Mouse (Mus musculus): ENCODE measurements around the gene Larp1. TPM values are rescaled to one million over a fixed set of nuclear protein-coding genes. Genes with fewer than 3 reads are reported as not detected.
A peak's percentile ranks its signal among the peaks of the same experiment; 100 is the strongest.

Larp1 gene
- polyA plus RNA-seq, 1 experiment from 2014 or later: 17.5 TPM

DNA sequence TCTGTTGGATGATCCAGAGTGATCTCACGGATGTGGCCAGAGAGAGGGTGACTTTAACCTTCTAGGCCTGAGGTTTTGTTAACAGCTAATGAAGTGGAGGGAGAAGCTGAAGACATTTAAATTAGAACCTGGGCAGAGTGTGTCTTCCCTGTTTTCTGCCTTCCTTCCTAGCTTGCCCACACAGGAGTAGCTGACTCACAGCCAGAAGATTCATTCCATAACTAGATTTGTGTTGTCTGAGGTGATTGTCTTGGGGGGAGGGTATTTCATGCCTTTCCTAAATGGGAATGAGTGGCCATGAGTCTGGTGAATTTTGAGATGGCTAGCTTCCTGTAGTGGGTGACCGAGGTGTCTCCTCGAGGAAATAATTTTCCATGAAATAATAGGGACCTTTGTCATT, 7.5 kb downstream of the Larp1 start:
- ATAC-seq (ENCODE audit: insufficient number of reproducible peaks, insufficient read depth, low FRiP score, low TSS enrichment): no peak
- H3K9ac ChIP-seq: no peak overlapping the region
- 56% methylated on average over 3 of the region's 3 CpGs for WGBS
- no peak overlapping the region for H3K4me3 ChIP-seq
- H3K4me1 ChIP-seq: peaks cover 40% of the 10 kb centered on the region
- H3K36me3 ChIP-seq: no peaks in the 10 kb centered on the region
- H3K4me2 ChIP-seq (replicated peaks): peak overlapping the region; percentile 3; the same call in 1 of the 2 replicates
- no peaks in the 10 kb centered on the region for H3K27me3 ChIP-seq
- H3K27ac ChIP-seq: 0 out of 2 replicates have a peak overlapping the region, but pooled peaks have one; percentile 6
- H3K9me3 ChIP-seq: no peaks in the 10 kb centered on the region

DNA sequence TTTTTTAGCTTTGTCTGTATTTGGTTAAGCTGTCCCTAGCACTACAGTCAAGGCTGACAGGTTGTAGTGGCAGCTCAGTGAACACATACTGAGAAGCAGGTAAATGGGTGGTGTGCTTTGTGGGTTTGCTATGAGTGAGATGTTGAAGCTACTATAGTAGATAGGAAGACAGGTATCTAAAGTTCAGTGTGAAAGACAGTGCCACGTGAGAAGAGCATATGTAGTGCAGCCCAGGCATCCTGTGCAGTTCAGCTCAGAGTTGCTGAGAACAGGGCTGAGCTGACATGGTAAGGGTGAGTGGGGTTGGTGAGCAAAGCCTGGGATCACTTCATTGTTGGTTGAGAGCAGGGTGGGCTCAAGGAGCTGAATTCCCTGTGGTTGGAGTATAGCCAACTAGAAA, 8.6 kb downstream of the Larp1 start:
- Histone ChIP-seq H3K4me1 (peaks cover 45% of the 10 kb centered on the region), H3K27me3 (no peaks in the 10 kb centered on the region), H3K4me3 (no peak overlapping the region), H3K9me3 (no peaks in the 10 kb centered on the region), H3K9ac (no peak overlapping the region), H3K4me2 (replicated peaks) (no peak overlapping the region), H3K27ac (0 out of 2 replicates have a peak overlapping the region, but pooled peaks have one; percentile 8), H3K36me3 (no peaks in the 10 kb centered on the region)
- ATAC-seq (ENCODE audit: insufficient number of reproducible peaks, insufficient read depth, low FRiP score, low TSS enrichment): 0 out of 2 replicates have a peak, but pooled peaks have one; percentile 22
- 74% methylated on average over 1 of the region's 1 CpGs for WGBS

DNA sequence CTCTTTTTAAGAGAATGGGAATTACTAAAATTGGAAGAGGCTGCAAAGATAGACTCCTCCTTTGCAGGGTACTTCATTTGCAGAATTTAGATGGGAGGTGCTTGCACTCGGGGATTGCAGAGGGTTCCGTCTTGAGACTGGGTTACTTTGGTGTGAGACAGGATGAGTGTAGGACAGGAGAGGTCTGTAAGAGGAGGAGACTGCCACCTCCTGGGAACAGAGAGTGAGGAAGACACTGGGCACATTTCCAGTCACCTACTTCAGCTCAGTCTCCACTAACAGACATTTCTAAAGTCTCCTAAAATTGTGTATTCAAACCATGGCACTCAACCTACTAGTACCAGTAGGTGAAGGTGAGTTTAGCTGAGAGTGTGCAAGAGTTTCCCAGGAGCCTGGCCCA, 9.4 kb downstream of the Larp1 start:
- H3K27ac ChIP-seq: no peak overlapping the region
- H3K4me2 ChIP-seq (replicated peaks): no peak overlapping the region
- H3K9ac ChIP-seq: no peak overlapping the region
- peaks cover 45% of the 10 kb centered on the region for H3K4me1 ChIP-seq
- no peak for ATAC-seq (ENCODE audit: insufficient number of reproducible peaks, insufficient read depth, low FRiP score, low TSS enrichment)
- no peaks in the 10 kb centered on the region for H3K36me3 ChIP-seq
- no peaks in the 10 kb centered on the region for H3K9me3 ChIP-seq
- WGBS: 88% methylated on average over 2 of the region's 2 CpGs
- H3K27me3 ChIP-seq: no peaks in the 10 kb centered on the region
- no peak overlapping the region for H3K4me3 ChIP-seq

DNA sequence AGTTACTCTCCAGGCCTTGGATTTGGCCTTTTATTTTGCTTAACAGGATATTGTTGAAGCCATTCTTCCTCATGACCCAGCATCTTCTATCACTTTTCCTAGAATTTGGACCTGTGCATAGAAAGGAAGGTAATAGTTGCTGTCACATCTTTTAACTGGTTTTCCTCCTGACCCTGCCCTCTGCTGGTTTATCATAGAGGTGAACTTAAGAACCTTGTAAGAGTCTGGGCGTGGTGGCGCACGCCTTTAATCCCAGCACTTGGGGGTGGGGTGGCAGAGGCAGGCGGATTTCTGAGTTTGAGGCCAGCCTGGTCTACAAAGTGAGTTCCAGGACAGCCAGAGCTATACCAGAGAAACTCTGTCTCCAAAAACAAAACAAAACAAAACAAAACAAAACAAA, 9.8 kb downstream of the Larp1 start:
- Histone ChIP-seq H3K4me1 (peaks cover 45% of the 10 kb centered on the region), H3K27me3 (no peaks in the 10 kb centered on the region), H3K27ac (no peak overlapping the region), H3K9me3 (no peaks in the 10 kb centered on the region), H3K36me3 (no peaks in the 10 kb centered on the region), H3K4me2 (replicated peaks) (no peak overlapping the region), H3K9ac (no peak overlapping the region), H3K4me3 (no peak overlapping the region)
- no peak for ATAC-seq (ENCODE audit: insufficient number of reproducible peaks, insufficient read depth, low FRiP score, low TSS enrichment)
- 92% methylated on average over 4 of the region's 4 CpGs for WGBS

DNA sequence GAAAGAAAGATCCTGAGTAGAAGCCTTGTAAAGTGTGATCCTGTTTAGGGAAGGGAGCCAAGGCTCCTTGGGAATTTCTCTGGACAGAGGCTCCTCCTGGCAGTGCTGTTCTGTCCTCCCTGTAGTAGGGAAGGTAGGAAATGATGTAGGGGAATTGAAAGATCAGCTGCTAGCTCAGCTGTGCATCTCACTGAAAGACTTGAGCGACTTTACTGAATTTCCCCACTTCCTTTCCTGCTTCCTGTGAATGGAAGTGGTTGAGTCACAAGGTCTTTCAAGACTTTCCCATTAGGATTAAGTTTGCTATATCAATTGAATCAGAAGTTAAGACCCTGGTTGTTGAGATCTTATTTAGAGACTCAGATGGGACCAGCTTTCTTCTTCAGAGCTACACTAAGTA, 12.2 kb downstream of the Larp1 start:
- H3K9ac ChIP-seq: no peak overlapping the region
- WGBS: 64% methylated on average over 1 of the region's 1 CpGs
- peaks cover 42% of the 10 kb centered on the region for H3K4me1 ChIP-seq
- no peaks in the 10 kb centered on the region for H3K36me3 ChIP-seq
- no peak overlapping the region for H3K4me3 ChIP-seq
- no peaks in the 10 kb centered on the region for H3K27me3 ChIP-seq
- no peak for ATAC-seq (ENCODE audit: insufficient number of reproducible peaks, insufficient read depth, low FRiP score, low TSS enrichment)
- H3K27ac ChIP-seq: peak overlapping the region; percentile 52; the same call in 1 of the 2 replicates
- H3K4me2 ChIP-seq (replicated peaks): no peak overlapping the region
- H3K9me3 ChIP-seq: no peaks in the 10 kb centered on the region

DNA sequence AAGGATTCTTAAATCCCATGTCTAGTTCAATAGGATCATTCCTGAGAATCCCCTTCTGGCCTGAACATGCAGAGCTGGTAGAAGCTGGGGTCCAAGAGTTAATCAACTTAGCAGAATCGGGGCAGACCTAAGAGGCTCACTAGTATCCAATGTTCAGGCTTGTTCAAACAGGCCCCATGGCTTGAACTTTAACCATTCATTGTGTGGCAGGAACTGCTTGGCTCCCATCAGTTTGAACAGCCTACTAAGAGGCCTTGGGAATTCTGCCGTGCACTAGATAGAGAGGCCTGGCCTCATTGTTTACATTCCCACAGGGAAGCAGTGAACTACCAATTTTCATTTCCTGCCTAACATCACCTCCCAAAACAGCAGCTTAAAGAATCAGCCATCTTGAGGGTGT, 12.8 kb downstream of the Larp1 start:
- 29% methylated on average over 2 of the region's 2 CpGs for WGBS
- no peak for ATAC-seq (ENCODE audit: insufficient number of reproducible peaks, insufficient read depth, low FRiP score, low TSS enrichment)
- no peaks in the 10 kb centered on the region for H3K9me3 ChIP-seq
- H3K27ac ChIP-seq: no peak overlapping the region
- no peak overlapping the region for H3K4me2 ChIP-seq (replicated peaks)
- H3K4me1 ChIP-seq: peaks cover 37% of the 10 kb centered on the region
- no peaks in the 10 kb centered on the region for H3K36me3 ChIP-seq
- H3K4me3 ChIP-seq: no peak overlapping the region
- H3K27me3 ChIP-seq: no peaks in the 10 kb centered on the region
- H3K9ac ChIP-seq: no peak overlapping the region

DNA sequence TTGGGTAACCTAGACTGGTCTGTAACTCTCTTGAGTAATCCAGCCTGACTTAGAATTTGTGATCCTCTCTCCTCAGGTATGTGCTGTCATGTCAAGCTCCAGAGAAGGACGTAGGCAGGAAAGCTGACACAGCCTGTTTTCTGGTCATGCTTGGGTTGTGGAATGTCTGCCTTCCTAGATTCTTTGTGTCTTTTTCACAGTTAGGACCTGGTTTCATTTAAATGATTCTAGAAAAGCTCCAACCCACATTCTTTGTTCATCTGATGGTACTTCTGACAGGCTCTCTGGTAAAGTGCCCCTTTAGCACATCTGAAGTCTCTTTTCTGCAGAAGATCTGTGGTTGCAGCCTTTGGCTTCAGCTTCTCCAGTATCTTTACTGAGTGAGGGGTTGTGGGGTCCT, 15.4 kb downstream of the Larp1 start:
- H3K27me3 ChIP-seq: no peaks in the 10 kb centered on the region
- no peaks in the 10 kb centered on the region for H3K36me3 ChIP-seq
- no peak overlapping the region for H3K9ac ChIP-seq
- no peak overlapping the region for H3K27ac ChIP-seq
- H3K4me1 ChIP-seq: peaks cover 21% of the 10 kb centered on the region
- no peak for ATAC-seq (ENCODE audit: insufficient number of reproducible peaks, insufficient read depth, low FRiP score, low TSS enrichment)
- H3K4me2 ChIP-seq (replicated peaks): no peak overlapping the region
- no peak overlapping the region for H3K4me3 ChIP-seq
- no peaks in the 10 kb centered on the region for H3K9me3 ChIP-seq
- WGBS: 63% methylated on average over 1 of the region's 1 CpGs

DNA sequence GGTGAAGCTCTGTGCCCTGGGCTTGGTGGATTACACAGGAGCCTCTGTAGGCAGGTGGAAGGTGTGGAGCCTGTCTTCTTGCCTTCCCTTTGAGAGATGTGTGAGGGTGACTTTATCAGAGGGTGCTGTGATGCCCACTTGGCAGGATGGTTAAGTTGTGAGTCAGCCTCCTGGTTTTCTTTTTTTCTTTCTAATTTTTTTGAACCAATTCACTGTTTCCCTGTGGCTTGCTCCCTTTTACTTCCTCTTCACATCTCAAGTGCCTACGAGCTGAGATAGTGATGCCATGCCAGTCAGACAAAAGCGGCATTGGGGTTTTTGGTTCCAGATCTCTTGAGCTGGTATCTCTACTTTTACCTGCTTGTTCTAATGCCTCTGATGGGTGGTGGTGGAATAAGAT, 15.8 kb downstream of the Larp1 start:
- no peak overlapping the region for H3K9ac ChIP-seq
- H3K4me1 ChIP-seq: peaks cover 21% of the 10 kb centered on the region
- no peaks in the 10 kb centered on the region for H3K27me3 ChIP-seq
- no peaks in the 10 kb centered on the region for H3K9me3 ChIP-seq
- H3K36me3 ChIP-seq: no peaks in the 10 kb centered on the region
- no peak for ATAC-seq (ENCODE audit: insufficient number of reproducible peaks, insufficient read depth, low FRiP score, low TSS enrichment)
- H3K4me2 ChIP-seq (replicated peaks): no peak overlapping the region
- WGBS: 91% methylated on average over 2 of the region's 2 CpGs
- H3K27ac ChIP-seq: no peak overlapping the region
- no peak overlapping the region for H3K4me3 ChIP-seq

DNA sequence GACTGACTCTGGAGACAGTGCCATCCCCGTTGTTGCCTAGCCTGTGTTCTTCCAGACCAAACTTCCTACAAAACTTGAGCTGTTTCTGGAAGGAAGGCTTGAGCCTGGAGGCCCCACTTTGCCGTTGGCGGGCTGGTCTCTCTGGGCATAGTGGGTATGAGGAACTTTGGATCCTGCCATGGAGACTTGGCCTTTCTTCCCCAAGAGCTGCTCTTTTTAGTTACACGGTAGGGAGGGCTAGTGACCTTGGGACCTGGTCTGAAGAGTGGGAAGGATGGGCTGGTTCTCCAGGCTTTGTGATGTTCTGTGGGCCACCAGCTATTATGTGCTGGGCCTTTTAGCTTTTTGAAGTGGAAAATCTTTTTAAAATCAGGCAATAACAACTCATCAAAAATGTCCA, 17.0 kb downstream of the Larp1 start:
- no peak for ATAC-seq (ENCODE audit: insufficient number of reproducible peaks, insufficient read depth, low FRiP score, low TSS enrichment)
- H3K9me3 ChIP-seq: no peaks in the 10 kb centered on the region
- peaks cover 18% of the 10 kb centered on the region for H3K4me1 ChIP-seq
- H3K27me3 ChIP-seq: no peaks in the 10 kb centered on the region
- no peak overlapping the region for H3K9ac ChIP-seq
- H3K4me2 ChIP-seq (replicated peaks): no peak overlapping the region
- no peak overlapping the region for H3K27ac ChIP-seq
- H3K36me3 ChIP-seq: no peaks in the 10 kb centered on the region
- 84% methylated on average over 4 of the region's 4 CpGs for WGBS
- H3K4me3 ChIP-seq: no peak overlapping the region

DNA sequence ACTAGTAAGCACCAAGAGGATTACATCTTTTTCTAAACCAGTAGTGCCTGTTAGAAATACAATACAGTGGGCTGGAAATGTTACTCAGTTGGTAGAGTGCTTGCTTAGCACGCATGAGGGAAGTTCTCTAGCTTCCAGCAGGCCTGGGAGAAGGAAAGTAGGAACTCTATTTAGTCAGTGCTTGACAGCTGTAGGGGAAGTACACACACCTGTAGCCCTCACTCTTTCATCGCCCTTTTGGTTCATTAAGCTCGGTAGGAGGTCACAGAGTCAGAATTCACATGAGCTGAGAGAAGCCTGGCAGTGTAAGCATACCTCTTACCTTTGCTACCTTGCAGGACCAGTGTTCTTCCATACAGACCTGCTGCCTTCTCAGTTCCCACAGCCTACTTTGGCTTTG, 17.5 kb downstream of the Larp1 start:
- Histone ChIP-seq H3K4me1 (peaks cover 18% of the 10 kb centered on the region), H3K9me3 (no peaks in the 10 kb centered on the region), H3K27me3 (no peaks in the 10 kb centered on the region), H3K4me2 (replicated peaks) (no peak overlapping the region), H3K9ac (no peak overlapping the region), H3K4me3 (no peak overlapping the region), H3K36me3 (no peaks in the 10 kb centered on the region), H3K27ac (no peak overlapping the region)
- no peak for ATAC-seq (ENCODE audit: insufficient number of reproducible peaks, insufficient read depth, low FRiP score, low TSS enrichment)
- WGBS: 65% methylated on average over 3 of the region's 3 CpGs

DNA sequence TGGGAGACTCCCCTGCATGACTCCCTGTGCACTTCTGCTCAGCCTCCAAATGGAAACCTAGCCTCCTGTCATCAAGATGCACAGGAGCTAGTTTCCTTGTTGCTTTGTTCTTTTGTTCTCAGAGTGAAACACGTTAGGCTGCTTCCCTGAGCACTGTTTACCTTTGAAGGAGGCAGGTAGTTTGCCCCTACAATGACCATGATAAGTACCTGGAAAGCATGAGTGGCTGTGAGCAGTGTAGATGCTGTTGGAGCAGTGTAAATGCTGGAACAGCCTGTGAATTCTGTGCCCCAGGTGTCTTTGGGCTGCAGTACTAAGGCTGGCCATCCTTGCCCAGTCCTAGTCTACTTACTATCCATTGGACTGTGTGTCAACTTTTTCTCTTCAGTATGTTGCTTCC, 18.0 kb downstream of the Larp1 start:
- ATAC-seq (ENCODE audit: insufficient number of reproducible peaks, insufficient read depth, low FRiP score, low TSS enrichment): no peak
- 70% methylated on average over 1 of the region's 1 CpGs for WGBS

DNA sequence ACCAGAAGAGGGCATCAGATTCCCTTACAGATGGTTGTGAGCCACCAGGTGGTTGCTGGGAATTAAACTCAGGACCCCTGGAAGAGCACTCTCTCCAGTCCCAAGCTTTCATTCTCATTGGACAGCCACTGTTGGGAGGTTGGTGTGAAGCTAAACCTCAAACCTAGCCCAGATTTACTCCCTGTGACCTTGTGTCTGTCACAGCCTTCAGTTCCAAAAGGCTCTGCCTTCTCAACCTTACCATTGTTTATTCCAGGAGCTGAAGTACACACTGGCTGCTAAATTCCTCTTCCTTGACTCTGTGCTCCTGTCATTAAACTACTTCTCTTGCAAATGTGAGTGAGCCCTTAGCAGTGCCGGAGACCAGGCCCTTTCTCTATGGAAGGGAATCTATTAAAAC, 20.1 kb downstream of the Larp1 start:
- no peak overlapping the region for H3K9ac ChIP-seq
- no peak overlapping the region for H3K4me3 ChIP-seq
- no peak overlapping the region for H3K27ac ChIP-seq
- no peaks in the 10 kb centered on the region for H3K36me3 ChIP-seq
- peaks cover 11% of the 10 kb centered on the region; the same call in 1 of the 2 replicates for H3K4me1 ChIP-seq
- WGBS: 97% methylated on average over 1 of the region's 1 CpGs
- no peaks in the 10 kb centered on the region for H3K9me3 ChIP-seq
- H3K4me2 ChIP-seq (replicated peaks): no peak overlapping the region
- H3K27me3 ChIP-seq: no peaks in the 10 kb centered on the region
- ATAC-seq (ENCODE audit: insufficient number of reproducible peaks, insufficient read depth, low FRiP score, low TSS enrichment): no peak

More for the DNA sequence above, 18.0 kb downstream of the Larp1 start:
- H3K36me3 ChIP-seq: no peaks in the 10 kb centered on the region
- H3K9me3 ChIP-seq: no peaks in the 10 kb centered on the region
- H3K27ac ChIP-seq: no peak overlapping the region
- no peak overlapping the region for H3K4me3 ChIP-seq
- H3K9ac ChIP-seq: no peak overlapping the region
- H3K27me3 ChIP-seq: no peaks in the 10 kb centered on the region
- H3K4me2 ChIP-seq (replicated peaks): no peak overlapping the region
- H3K4me1 ChIP-seq: peaks cover 15% of the 10 kb centered on the region; the same call in 1 of the 2 replicates

DNA sequence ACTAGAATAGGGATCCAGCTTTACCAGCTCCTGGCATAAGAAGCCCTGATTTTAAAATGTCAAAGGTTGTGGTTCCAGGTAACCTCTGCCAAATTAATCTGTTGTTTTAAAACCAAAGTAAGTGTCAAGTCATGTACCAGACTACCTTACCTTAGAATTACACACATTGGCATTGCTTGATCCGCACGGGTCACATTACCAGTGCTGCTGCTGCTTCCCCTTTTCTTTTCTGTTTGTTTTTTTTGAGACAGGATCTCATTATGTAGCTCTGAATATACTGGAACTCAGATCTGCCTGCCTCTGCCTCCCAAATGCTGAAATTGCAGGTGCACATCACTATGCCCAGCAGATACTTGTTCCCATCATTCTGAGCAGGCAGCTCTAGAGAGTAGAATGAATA, 21.0 kb downstream of the Larp1 start:
- H3K9me3 ChIP-seq: no peaks in the 10 kb centered on the region
- WGBS: 88% methylated on average over 2 of the region's 2 CpGs
- H3K27ac ChIP-seq: no peak overlapping the region
- no peak overlapping the region for H3K4me3 ChIP-seq
- H3K9ac ChIP-seq: no peak overlapping the region
- H3K27me3 ChIP-seq: no peaks in the 10 kb centered on the region
- H3K4me2 ChIP-seq (replicated peaks): no peak overlapping the region
- no peaks in the 10 kb centered on the region for H3K36me3 ChIP-seq
- H3K4me1 ChIP-seq: peaks cover 9% of the 10 kb centered on the region; the same call in 1 of the 2 replicates
- ATAC-seq (ENCODE audit: insufficient number of reproducible peaks, insufficient read depth, low FRiP score, low TSS enrichment): no peak
